Mouse (Mus musculus) thymus, postnatal 25 days (tissue): ENCODE data around the gene Stk35.

Experiments used
- DNase-seq: peaks from one replicate; pipeline ENCODE4 v3.0.0; 2022

Gene Stk35

GRCm38 (mm10) chr2:129836921-129837320 is 36.6 kb downstream of the Stk35 start:
- no peak for DNase-seq

GRCm38 (mm10) chr2:129838321-129838720 is 38.0 kb downstream of the Stk35 start:
- no peak for DNase-seq

GRCm38 (mm10) chr2:129845826-129846225 is 45.5 kb downstream of the Stk35 start:
- no peak for DNase-seq

- no peak for DNase-seq
Measured at GRCm38 (mm10) chr2:129846501-129846900, 46.2 kb downstream of the Stk35 start.

GRCm38 (mm10) chr2:129849078-129849477 is 48.8 kb downstream of the Stk35 start:
- DNase-seq = peak; percentile 16

GRCm38 (mm10) chr2:129851512-129851911 is 51.2 kb downstream of the Stk35 start:
- DNase-seq = no peak

- DNase-seq = no peak
Measured at GRCm38 (mm10) chr2:129863256-129863655, 62.9 kb downstream of the Stk35 start.

- no peak for DNase-seq
Measured at GRCm38 (mm10) chr2:129864958-129865357, 64.6 kb downstream of the Stk35 start.

- no peak for DNase-seq
Measured at GRCm38 (mm10) chr2:129869151-129869550, 68.8 kb downstream of the Stk35 start.

- no peak for DNase-seq
Measured at GRCm38 (mm10) chr2:129871246-129871645, 70.9 kb downstream of the Stk35 start.

GRCm38 (mm10) chr2:129872071-129872470 is 71.8 kb downstream of the Stk35 start:
- DNase-seq = no peak

GRCm38 (mm10) chr2:129873489-129873888 is 73.2 kb downstream of the Stk35 start:
- DNase-seq = peak; percentile 82

- DNase-seq = no peak
Measured at GRCm38 (mm10) chr2:129874084-129874483, 73.8 kb downstream of the Stk35 start.

GRCm38 (mm10) chr2:129874509-129875095 is 74.3 kb downstream of the Stk35 start:
- no peak for DNase-seq

GRCm38 (mm10) chr2:129876935-129877334 is 76.6 kb downstream of the Stk35 start:
- DNase-seq = no peak

GRCm38 (mm10) chr2:129879817-129880216 is 79.5 kb downstream of the Stk35 start:
- DNase-seq = peak; percentile 18

- DNase-seq = no peak
Measured at GRCm38 (mm10) chr2:129880226-129880625, 79.9 kb downstream of the Stk35 start.

GRCm38 (mm10) chr2:129881886-129882285 is 81.6 kb downstream of the Stk35 start:
- DNase-seq = no peak
